Mouse (Mus musculus) adrenal gland, adult 8-10 months (tissue): ENCODE data around the gene Mab21l3. TPM values are rescaled to one million over a fixed set of nuclear protein-coding genes. Genes with fewer than 3 reads are reported as not detected.
"Not testable (repeated sequence)": the region's sequence is repeated elsewhere in the genome, so short reads cannot be mapped to it uniquely, and the experiment has no call there.

Experiments
- DNase-seq: peaks from one replicate; pipeline ENCODE4 v3.0.0; 2022
- total RNA-seq, 4 experiments: library from RNA; stranded (reverse); gene quantifications; 2 replicates each; pipeline ENCODE4 v1.2.4; 2022

Mab21l3 gene
- total RNA-seq, 4 experiments from 2014 or later, result 0.35 to 2.2 (median 1.5) TPM; not detected in 1

DNA sequence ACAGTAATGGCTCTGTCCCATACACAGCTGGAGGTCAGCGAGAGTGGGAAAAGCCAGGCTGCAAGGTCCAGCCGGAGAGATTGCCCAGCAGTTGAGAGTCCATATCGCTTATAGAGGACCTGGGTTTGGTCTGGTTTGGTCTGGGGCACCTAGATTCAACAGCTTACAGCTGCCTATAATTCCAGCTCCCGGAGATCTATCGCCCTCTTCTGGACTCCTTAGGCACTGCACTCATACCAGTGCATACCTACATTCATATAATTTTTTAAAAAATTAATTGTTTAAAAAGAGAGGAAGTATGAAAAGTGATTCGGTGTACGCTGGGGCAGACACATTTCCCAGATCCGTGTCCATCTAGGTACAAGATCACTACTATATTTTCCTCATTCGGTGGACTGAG, 9.4 kb downstream of the Mab21l3 start:
- no peak for DNase-seq

GRCm38 (mm10) chr3:101836971-101837370, 11.8 kb downstream of the Mab21l3 start:
- no peak for DNase-seq

GRCm38 (mm10) chr3:101836532-101836931, 12.2 kb downstream of the Mab21l3 start:
- no peak for DNase-seq

DNA sequence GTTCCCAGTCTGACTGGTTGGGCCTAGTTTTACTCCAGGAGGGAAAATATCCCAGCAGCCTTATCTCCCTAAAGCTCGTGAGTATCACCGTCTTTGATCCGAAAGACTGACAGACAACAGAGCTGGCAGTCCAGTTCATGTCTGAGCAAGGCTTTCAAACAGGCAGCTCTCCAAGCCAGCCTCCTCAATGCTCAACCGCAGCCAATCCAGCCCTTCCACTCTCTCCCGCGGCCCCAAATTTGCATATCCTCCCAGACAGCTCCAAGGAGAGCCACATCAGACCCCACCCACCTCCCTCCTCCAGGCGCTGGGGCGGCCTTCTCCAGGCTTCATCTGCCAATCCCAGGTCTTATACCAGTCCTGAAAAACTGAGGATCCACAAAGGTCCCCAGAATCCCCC, 12.7 kb downstream of the Mab21l3 start:
- DNase-seq, result peak; percentile 65

DNA sequence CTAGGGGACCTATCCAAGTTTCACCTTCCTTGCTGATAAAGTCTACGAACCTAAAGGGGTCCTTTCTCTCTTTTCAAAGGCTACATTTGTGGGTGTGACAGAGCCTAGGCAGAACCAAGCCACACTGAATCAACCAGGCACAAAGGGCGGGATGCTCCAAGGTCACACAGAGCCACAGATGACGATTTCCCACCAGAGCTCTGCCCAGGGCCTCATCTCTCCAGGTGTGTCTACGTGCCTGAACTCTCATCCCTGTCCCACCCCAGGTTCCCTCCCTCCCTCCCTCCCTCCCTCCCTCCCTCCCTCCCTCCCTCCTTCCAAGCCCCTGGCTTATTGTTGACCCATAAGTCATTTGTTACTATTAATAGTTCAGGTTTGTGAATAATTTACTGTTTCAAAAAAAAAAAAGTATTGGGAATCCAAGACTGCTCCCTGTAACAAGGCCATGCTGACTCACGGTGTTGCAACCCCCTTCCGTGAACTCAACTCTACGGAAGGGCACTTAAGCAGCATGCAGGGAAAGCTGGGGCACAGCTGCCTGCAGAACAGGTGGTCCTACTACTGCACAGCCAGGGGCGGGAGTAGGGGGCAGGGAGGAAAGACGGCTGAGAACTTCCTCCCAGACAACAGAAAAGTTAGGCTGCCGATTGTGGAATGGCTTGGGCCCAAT, 17.4 kb downstream of the Mab21l3 start:
- DNase-seq, result peak; percentile 78

- DNase-seq, result no peak
Observed at GRCm38 (mm10) chr3:101829881-101830616, 18.7 kb downstream of the Mab21l3 start.

DNA sequence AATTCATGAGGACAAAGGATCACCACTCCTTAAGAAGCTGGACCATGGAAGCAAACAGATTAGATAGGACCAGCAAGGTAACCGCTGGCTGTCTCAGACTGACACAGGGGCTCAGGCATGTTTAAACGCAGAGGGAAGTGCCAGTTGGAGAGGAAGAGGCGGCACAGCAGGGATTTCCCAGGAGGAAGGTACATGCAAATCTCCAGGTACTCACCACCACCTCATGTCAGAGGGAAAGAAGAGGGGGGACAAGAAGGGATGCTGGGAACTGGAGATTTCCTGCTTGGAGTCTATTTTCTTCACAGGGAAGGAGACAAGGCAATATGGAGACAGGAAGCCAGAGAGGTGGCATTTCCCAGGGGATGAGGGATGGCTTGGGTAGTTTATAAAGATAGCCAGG, 20.2 kb downstream of the Mab21l3 start:
- no peak for DNase-seq

DNA sequence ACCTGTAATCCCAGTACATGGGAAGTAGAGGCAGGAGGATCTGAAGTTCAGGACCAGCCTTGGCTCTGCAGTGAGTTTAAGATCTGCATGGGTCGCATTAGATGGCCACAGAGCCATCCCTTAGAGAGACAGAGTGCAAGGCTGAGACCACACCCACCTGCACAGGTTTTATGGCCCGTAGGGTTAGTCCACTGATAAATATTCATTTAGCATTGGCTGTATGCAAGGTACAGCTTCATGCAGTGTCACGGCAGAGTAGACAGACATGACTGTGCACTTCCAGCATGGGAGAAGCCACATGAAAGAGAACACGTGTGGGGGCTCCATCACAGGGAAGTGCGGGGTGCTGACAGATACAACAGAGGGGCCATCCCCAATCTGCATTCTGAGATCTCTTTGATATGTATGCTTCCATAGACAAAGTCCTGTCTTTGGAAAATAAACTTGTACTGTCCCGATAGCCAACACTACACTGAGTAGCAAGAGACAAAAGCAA, 21.5 kb downstream of the Mab21l3 start:
- DNase-seq, result no peak

DNA sequence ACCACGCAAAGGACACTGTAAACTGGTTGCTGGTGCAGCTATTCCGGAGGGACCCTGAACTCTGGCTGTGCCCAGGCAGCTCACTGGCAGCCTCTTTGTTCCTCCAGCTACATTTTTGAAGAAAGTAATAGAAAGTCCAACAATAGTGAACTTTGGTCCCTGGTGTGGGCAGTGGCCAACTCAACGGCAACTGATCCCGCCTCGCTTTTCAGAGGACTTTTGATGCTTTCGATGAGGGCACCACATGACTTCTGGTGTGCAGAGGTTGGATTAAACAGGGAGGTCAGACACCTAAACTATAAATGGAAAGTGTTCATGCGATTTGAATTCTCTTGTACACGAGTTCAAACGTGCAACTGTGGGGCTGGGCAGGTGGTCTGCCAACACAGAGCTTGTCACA, 24.4 kb downstream of the Mab21l3 start:
- no peak for DNase-seq

DNA sequence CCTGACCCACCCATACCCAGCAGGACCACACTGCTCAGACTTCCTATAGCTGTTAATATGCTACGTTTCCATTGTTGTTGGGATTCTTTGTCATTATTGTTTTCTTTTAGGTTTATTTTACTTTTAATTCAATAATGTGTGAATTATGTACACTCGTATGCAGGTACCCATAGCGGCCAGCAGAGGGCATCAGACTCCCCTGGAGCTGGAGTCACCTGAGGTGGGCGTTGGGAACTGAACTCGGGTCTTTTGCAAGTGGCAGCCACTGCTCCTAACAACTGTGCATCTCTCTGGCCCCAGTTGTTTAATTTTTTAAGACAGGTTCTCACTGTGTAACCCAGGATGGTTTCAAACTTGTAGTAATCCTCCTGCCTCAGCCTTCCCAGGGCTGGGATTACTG, 26.7 kb downstream of the Mab21l3 start:
- DNase-seq, result no peak

DNA sequence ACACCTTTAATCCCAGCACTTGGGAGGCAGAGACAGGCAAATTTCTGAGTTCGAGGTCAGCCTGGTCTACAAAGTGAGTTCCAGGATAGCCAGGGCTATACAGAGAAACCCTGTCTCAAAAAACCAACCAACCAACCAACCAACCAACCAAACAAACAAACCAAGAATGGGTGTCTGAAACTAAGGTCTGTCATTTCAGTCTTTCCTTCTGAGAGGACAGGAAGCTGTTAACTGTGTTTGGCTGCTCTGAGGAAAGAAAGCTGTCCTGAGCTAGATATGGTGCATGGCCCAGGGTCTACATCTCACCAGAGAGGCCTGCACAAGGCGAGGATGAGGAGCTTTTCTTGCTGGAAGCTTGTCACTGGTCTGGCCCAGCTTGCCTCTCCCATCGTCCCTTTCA, 28.1 kb downstream of the Mab21l3 start:
- not testable (repeated sequence) for DNase-seq

GRCm38 (mm10) chr3:101816006-101816405, 32.8 kb downstream of the Mab21l3 start:
- no peak for DNase-seq

DNA sequence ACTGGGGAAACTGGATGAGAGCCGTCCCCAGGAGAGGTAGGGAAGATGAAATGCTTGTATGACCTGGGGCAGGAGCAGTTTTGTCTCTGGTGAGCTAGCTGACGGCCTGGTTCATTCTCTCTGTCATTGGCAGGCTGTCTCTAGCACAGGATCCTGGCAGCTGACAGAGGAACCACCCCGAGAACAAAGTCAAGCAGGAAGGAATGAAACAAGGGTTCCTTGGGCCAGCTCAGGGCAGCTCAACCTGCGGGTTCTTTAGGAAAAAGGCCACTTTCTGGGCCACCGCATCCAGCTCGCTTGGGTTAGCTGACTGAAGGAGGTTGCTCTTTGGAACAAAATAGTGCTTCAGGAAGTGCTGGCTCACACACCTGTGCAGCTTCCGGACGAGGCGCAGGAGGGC, 34.0 kb downstream of the Mab21l3 start:
- no peak for DNase-seq

GRCm38 (mm10) chr3:101812341-101812962, 36.3 kb downstream of the Mab21l3 start:
- no peak for DNase-seq

DNA sequence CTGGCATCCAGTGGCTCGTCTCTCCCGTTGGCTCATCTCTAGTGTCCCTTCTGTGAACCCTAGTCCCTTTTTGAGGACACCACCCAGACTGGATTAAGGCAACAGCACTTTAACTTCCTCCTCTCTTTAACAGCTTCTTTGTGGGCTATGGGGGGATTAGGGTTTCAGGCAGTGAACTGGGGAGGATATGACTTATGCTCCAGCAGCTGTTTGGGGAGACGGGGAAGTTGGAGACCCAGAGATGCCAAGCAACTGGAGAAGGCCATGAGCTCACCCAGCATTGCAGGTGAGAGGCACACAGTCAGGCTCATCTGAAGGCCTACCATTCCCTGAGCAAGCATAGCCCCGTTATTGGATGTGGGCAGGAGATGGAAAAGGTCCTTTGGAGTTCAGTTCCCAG, 36.8 kb downstream of the Mab21l3 start:
- DNase-seq, result no peak

DNA sequence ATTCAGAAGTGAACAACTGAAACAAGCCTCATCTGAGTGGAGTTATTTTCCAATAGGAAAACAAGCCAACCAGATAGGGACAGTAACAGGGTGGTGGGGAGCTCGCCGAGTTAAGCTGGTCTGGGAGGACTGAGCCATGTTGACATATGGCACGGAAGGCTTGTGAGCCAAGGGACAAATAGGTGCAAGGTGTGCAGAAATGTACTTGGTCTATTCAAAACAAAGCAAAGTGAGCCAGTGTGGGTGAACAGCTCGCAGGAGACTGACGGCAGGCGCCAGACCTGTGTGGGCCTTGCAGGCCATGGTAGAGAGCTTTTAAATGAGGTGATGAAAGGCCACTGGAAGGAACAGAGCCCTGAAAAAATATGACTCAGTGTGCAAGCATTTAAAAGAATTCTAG, 41.1 kb downstream of the Mab21l3 start:
- DNase-seq, result no peak

- no peak for DNase-seq
Observed at GRCm38 (mm10) chr3:101806941-101807340, 41.8 kb downstream of the Mab21l3 start.

DNA sequence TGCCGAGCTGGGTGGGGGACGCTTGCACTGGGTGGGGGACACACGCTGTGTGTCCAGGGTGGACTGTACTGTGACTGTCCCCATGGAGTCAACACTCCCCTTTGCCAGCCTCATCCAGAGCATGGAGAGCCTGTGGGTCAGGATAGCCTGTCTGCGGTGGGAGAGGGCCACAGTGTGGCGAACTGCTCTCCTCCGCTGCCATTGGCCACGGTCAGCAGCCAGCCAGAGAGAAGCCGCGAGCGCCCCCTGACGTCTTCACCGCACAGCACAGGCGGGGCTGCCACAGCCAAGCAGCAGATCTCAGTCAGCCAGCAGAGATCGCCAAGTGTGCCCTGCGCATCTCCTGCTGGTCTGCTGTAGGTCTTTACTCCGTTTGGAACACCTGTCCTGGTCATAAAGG, 42.6 kb downstream of the Mab21l3 start:
- DNase-seq, result peak; percentile 88

DNA sequence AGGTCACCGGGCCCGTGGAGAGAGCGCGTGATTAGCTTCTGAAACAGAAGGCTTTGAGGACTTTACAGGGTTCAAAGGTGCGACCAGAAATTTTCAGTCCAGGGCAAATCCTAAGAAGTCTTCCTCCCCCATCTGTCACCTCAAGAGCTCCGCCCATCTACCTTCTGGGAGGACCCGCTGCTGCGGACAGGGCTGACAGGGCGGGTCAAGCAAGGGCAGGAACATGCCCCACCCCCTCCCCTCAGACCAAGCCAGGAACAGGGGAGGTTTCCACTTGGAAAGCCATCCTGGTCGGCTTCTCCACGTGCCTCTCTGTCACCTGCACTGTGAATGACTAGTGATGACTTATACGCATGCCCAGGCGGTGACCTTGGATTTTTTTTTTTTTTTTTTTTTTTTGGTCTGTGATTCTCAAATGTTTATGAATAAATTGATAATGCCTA, 43.2 kb downstream of the Mab21l3 start:
- no peak for DNase-seq

DNA sequence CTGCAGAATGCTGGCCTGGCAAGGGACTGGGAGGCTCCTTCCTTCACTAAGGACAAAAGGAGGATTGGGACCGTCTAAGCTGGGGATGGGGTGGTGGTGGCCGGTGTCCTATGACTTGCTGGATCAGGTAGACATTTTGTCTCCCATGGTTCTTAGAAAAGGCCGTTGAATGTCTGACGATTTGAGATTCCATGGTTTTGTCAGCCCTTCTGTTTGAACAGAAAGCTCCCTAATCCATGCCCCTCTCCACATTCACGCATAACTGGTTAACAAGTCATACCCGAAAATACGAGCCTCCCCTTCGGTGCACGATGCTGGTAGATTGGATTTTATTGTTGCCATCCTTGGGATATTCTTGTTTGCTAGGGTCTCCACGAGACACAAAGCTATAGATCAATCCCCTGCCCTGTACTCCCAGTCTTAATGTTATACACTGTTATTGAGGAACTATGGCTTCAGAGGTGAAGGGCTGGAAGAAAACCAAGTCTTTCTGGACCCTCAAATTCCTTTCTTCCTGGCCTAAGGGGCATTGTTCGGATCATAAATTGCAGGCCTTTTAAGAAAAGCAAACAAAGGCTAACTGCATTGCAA, 43.7 kb downstream of the Mab21l3 start:
- no peak for DNase-seq

GRCm38 (mm10) chr3:101804331-101804730, 44.4 kb downstream of the Mab21l3 start:
- DNase-seq, result no peak

DNA sequence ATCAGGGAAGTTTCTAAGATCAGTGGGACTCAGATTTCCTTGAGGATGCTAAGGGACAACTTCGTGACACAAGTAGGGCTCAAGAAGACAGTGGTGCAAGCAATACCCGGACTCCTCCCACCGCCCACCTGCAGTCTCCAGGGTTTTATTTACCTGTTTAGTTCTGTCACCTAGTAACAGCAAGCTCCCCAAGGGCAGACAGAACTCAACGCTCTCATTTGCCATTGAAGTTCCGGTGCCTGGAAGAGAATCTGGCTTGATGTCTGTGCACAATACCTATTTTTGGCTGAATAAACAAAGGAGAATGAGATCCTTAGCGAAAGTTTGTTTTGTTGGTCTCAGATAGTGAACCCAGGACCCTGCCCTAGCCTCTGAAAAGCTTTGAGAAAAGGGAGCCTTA, 45.0 kb downstream of the Mab21l3 start:
- no peak for DNase-seq

GRCm38 (mm10) chr3:101802746-101803145, 46.0 kb downstream of the Mab21l3 start:
- DNase-seq, result no peak
